Mouse (Mus musculus): ENCODE results near the gene Clca2. TPM values are rescaled to one million over a fixed set of nuclear protein-coding genes. Genes with fewer than 3 reads are reported as not detected.
A peak's percentile ranks its signal among the peaks of the same experiment; 100 is the strongest.

Gene Clca2
- total RNA-seq (2014; fragmentation: Nextera tagmentation), result not detected in 2 replicates
- total RNA-seq (2017), result not detected in 2 replicates

- no peak for ATAC-seq (replicated peaks; ENCODE audit: low FRiP score, low TSS enrichment, poor library complexity, severe bottlenecking)
Measured at GRCm38 (mm10) chr3:145099291-145099690, at the start of gene Clca2. TSS of gene Clca2 (minus strand) at chr3:145099443.

DNA sequence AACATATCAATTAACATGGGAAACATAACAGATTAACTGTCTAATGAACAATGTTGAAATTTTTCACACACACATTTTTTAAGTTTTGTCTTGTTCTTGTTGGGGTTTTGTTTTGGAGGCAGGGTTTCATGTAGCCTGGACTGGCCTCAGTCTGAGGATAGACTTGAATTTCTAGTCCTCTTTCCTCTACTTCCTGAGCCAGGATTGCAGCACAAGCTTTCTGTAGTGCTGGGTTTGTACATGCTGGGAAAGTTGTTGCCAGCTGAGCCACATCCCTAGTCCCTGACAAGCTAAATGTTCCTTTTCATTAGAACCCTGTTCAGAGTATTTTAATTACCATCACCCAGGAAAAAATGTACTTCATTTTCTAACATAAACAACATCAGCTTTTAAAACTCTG lies 48.7 kb upstream of the Clca2 start:
- no peak for ATAC-seq (replicated peaks; ENCODE audit: low FRiP score, low TSS enrichment, poor library complexity, severe bottlenecking)

DNA sequence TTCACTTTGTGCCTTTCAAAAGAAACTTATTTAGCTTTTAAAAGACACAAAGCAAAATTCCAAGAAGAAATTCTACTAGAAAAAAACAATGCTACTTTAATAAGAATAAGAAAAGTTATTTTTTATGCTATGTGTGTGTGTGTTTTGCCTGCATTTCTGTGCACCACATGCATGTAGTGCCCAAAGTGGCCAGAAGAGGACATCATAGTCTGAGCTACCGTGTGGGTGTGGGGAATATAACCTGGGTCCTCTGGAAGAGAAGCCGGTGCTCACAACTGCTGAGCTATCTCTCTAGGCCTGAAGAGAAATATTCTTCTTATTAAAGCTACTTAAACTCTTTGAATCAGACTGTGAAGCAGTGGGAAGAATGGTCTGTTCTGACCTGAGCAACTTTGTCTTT lies 48.2 kb upstream of the Clca2 start:
- 0 out of 2 replicates have a peak, but pooled peaks have one; percentile 58 for ATAC-seq (replicated peaks; ENCODE audit: low FRiP score, low TSS enrichment, poor library complexity, severe bottlenecking)

DNA sequence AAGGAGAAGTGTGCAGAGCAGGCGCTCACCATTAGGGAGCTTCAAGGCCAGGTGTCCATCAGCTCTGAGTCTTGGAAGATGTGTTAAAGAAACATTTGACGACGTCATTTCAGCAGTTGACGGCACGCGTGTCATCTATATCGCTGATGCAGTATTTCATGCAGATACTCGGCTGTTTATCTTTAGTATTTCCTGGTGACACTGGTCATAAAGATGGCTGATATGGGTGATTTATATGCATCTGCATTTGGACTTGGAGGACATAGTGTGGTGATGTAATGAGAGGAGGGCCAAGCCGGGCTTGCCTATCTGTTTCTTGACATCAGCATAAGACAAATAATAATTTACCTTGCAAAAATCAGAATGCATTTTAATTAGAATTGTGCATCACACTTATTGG lies 47.6 kb upstream of the Clca2 start:
- ATAC-seq (replicated peaks; ENCODE audit: low FRiP score, low TSS enrichment, poor library complexity, severe bottlenecking), result no peak

DNA sequence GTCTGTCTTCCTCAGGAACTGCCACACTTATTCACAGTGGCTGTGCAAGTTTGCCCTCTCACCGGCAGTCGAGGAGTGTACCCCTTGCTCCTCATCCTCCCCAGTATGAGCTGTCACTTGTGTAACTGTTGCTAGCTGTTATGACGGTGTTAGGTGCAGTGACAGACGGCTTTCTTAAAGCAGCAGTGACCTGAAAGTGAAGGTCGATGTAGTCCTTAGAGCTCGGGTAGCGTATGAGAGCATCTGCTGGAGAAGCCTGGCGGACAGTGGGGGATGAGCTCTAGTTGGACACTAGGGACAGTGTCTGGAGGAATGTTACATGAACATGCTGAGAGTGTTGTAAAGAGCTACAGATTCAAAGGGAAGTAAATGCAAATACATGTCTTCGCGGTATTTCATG lies 44.6 kb upstream of the Clca2 start:
- no peak for ATAC-seq (replicated peaks; ENCODE audit: low FRiP score, low TSS enrichment, poor library complexity, severe bottlenecking)

GRCm38 (mm10) chr3:145142925-145143324 lies 43.7 kb upstream of the Clca2 start:
- no peak for ATAC-seq (replicated peaks; ENCODE audit: low FRiP score, low TSS enrichment, poor library complexity, severe bottlenecking)

DNA sequence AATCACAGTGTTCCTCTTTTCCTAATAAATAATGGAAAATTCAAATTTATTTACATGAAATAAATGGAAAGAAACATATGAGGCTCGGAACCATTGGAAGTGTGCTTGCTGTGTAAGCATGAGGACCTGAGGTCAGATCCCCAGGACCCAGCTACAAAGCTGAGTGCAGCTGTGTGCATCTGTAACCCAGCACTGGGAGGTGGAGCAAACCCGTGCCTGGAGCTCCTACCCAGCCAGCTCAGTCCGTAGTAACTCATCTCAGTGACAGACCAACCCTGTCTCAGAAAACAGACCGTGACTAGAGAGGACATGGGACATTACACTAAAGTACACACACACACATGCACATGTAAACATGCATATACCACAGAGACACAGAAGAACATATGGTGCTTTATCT lies 41.0 kb upstream of the Clca2 start:
- ATAC-seq (replicated peaks; ENCODE audit: low FRiP score, low TSS enrichment, poor library complexity, severe bottlenecking), result no peak

- ATAC-seq (replicated peaks; ENCODE audit: low FRiP score, low TSS enrichment, poor library complexity, severe bottlenecking), result peak; percentile 98
Measured at GRCm38 (mm10) chr3:145131210-145131868, 32.1 kb upstream of the Clca2 start.

GRCm38 (mm10) chr3:145129356-145129755 lies 30.1 kb upstream of the Clca2 start:
- ATAC-seq (replicated peaks; ENCODE audit: low FRiP score, low TSS enrichment, poor library complexity, severe bottlenecking), result no peak

DNA sequence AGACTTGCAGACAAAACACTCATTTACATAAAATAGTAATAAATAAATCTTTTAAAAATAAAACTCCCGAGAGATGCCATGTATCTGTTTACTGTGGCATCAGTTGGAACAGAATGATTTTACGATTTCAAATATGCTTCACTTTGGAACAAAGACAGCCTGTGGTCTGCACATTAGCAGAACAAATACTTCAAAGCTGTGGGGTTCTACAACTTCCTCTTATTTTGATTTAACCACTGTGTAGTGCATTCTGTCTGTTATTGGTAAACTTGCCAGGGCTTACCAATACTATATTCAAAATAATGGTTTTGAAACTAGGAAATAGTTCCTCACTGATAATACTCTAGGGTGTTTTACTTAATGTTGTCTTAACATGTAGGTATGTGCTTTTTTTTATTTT lies 27.4 kb upstream of the Clca2 start:
- ATAC-seq (replicated peaks; ENCODE audit: low FRiP score, low TSS enrichment, poor library complexity, severe bottlenecking), result no peak

DNA sequence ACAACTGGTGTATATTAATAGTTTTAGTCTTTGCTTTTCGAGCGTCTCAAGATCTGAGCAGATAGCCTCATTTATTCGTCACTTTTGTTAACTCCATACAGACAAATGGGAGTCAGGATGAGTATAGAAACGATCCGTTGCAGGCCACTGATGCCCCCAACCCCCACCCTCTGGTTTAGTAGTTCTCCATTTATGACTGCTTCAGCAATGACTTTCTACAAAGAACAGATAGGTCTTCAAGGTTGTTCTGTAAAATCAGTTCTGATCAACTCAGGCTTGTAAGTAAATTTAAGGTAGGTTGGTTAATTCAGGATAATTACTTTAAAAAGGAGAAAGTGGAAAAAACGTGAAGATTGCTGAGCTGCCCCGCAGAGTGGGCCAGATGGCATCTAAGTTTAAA lies 20.2 kb upstream of the Clca2 start:
- no peak for ATAC-seq (replicated peaks; ENCODE audit: low FRiP score, low TSS enrichment, poor library complexity, severe bottlenecking)

DNA sequence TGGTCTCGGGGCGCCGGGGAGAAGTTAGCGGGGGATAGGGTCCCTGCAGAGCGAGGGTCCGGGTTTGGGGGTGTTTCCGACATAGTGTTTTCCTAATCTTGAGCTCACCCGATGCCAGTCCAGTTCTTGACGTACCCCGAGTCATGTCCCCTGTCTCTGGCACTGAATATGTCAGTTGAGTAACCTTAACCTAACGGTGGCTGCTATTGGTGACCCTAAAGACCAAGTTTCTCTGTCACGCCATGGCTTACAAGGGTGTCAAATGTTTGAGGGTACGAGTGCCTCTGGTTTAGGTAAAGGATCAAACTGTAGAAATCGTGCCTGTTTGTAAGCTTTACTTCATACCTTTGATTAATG lies 19.7 kb upstream of the Clca2 start:
- no peak; the same call in 1 of the 2 replicates for ATAC-seq (replicated peaks; ENCODE audit: low FRiP score, low TSS enrichment, poor library complexity, severe bottlenecking)

DNA sequence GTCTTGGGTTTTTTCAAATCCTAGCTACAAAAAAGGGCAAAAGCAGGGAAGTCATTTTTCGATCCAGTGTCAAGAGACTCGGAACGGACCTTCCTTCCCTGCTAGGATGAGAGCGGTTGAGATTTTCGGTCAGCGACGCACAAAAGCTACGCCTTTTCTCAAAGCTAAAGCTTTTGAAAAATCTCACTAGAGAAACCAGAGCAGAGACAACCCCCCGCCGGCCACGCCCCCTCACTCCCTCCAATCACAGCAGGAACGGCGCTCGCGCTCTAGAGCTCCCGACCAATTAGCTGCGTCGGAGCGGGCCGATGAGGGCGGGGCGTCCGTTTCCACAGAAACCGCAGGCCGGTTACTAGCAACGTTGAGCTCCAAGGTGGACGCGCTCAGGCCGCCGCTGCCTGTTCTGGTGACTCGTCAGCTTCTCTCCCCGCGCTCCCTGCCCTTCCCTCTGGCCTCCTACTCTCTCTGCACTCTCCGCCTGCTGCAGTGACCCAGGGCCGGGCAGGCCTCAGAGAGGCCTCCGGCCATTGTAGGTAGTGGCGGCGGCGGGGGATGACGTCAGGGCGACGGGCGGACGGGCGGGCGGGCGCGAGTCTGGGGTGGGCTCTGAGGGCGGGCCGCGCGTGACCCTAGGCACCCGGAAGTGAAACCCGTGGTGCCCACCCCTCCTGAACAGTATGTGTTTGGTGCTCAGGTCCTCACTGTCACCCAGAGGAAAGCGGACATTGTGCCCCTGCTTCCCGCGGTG lies 19.2 kb upstream of the Clca2 start, which contains the start of gene Odf2l:
Gene Odf2l, plus strand, starts transcription at position 335 of the 748 bp plus-strand sequence.
- ATAC-seq (replicated peaks; ENCODE audit: low FRiP score, low TSS enrichment, poor library complexity, severe bottlenecking), result peak; percentile 96

GRCm38 (mm10) chr3:145117637-145118036 lies 18.4 kb upstream of the Clca2 start:
- no peak for ATAC-seq (replicated peaks; ENCODE audit: low FRiP score, low TSS enrichment, poor library complexity, severe bottlenecking)

DNA sequence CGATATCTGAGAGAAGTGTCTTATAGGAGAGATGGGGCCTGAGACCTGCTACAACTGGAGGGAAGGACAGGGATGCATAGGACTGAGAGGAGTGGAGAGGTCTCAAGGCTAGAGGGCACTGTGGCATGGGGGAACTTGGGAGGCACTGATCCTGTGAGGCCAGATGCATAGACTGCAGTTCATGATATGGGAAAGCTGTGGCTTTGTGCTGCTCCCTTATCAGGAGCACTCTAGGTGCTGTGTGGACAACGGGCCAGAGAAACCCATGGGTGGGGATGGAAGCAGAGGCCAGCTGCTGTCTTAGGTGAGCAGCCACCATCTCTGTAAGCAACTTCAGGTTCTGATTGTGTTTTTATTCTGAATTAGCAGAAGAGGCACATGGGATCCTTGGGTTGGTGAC lies 15.9 kb upstream of the Clca2 start:
- peak; percentile 61 for ATAC-seq (replicated peaks; ENCODE audit: low FRiP score, low TSS enrichment, poor library complexity, severe bottlenecking)

GRCm38 (mm10) chr3:145105773-145106504 lies 6.7 kb upstream of the Clca2 start:
- no peak for ATAC-seq (replicated peaks; ENCODE audit: low FRiP score, low TSS enrichment, poor library complexity, severe bottlenecking)

DNA sequence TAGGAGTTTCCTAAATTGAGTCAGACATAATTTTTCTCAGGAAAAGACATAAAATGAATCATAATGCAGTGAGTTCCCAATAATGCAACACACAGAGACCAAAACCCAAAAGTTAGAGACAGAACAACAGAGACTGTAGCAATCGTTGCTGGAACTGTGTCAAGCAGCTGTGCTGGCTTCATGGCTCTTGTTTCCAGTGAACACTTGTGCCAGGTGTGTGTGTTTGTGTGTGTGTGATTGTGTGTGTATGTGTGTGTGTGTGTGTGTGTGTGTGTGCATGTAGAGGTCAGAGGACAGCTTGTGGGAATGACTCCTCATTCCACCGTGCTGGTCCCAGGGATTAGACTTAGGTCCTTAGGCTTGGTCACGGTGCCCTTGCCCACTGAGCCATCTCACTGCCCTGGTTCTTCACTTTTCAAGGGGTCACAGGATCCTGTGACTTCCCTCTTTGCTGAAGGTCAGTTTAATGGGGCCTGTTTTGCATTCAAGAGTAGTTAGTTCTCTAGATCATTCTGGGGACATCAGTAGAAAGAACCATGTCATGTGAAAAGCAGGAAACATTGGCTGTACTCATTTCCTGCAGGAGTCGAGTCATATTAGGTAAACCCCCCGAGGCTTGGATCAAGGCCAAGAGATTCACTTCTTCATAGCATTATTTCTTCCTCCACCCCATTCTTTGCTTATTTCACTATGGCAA lies 6.0 kb upstream of the Clca2 start:
- no peak for ATAC-seq (replicated peaks; ENCODE audit: low FRiP score, low TSS enrichment, poor library complexity, severe bottlenecking)

DNA sequence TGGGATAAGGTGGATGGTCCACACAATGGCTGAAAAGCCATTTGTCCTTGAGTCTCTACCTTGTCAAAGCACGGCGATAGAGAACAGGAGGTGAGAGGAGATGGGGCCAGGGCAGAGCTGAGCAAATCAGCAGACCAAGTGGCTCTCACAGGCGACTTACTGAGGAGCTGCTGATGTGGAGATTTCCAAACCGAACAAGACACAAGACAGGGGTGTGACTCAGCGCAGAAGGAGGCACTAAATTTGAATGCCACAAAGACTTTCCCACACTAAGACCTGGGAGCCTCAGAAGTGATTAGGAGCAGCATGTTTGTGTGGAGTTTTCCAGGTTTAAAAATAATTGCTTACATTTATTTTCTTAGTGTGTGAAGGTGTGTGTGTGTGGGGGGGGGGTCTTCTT lies 4.5 kb upstream of the Clca2 start:
- peak; percentile 31; the same call in 1 of the 2 replicates for ATAC-seq (replicated peaks; ENCODE audit: low FRiP score, low TSS enrichment, poor library complexity, severe bottlenecking)

DNA sequence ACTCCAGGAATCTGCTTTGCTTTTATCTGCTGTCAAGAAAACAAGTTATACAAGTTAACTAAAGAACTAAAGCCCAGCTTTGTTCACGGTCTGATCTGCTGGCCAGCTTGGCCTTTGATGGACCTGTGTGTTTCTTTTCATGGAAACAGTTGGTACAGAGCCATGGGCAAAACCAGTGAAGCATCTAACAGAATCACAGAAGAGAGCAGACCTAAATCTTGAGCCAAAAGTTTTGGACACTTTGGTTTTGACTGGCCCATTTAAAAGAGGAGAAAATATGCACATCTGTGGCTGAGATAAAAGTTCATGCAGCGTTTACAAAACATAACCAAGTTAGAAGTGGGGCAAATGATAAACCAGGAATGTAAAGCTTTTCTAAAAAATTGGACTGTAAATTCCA lies 4.1 kb upstream of the Clca2 start:
- ATAC-seq (replicated peaks; ENCODE audit: low FRiP score, low TSS enrichment, poor library complexity, severe bottlenecking), result no peak
